Mouse (Mus musculus) small intestine, adult 2 months (tissue): Measurements from ENCODE around the gene Vps52.

Experiments used
- CTCF ChIP-seq: fragments of 200-500 bp; IDR thresholded peaks from 2 replicates; pipeline ENCODE4 v1.5.1; 2012; ENCODE audit warnings: low read depth, mild to moderate bottlenecking, control low read depth, inconsistent platforms, low read length, moderate library complexity, mixed read lengths; ENCODE audit not compliant: insufficient replicate concordance, insufficient read length; ENCODE audit errors: extremely low read depth
- POLR2A ChIP-seq: fragments of 200-500 bp; IDR thresholded peaks from 2 replicates; pipeline ENCODE4 v1.6.1; 2012; ENCODE audit warnings: low read depth, mild to moderate bottlenecking, control low read depth, inconsistent platforms, low read length, moderate library complexity

DNA sequence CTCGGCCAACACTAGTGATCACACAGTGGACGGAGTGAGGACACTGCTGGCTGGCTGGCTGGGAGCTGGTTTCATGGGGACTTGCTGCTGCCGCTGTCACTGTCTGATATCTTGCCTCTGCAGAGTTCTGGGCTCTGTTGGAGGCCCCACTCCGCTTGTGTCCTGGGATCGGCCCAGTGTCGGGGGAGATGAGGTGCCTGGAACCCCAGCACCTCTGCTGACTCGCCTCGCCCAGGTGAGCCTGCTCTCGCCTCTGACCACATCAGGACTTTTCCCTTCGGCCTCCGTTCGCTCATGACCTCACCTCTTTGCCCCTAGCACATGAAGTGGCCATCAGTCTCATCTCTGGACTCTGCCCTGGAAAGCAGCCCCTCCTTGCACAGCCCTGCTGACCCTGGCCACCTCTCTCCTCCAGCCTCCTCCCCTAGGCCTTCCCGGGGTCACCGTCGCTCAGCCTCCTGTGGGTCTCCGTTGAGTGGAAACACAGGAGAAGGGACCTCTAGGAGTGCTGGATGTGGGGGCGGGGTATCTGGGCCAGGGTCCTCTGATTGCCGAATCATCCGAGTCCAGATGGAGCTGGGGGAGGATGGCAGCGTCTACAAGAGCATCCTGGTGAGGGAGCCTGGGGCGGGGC lies 20.1 kb upstream of the Vps52 start:
- TF ChIP-seq POLR2A (no peak), CTCF (no peak)
